Mouse (Mus musculus) heart, adult 8-10 months (tissue): ENCODE measurements at regions not wholly inside any gene's neighbourhood (a gene's known extent, or its start where the extent isn't known, plus 50 kb on each side); places are given as distances from the start of the nearest gene placed in this dataset.
"Not testable (repeated sequence)": the region's sequence is repeated elsewhere in the genome, so short reads cannot be mapped to it uniquely, and the experiment has no call there.

Experiments
- DNase-seq: peaks from one replicate; pipeline ENCODE4 v3.0.0; 2022; ENCODE audit warnings: low spot score

DNA sequence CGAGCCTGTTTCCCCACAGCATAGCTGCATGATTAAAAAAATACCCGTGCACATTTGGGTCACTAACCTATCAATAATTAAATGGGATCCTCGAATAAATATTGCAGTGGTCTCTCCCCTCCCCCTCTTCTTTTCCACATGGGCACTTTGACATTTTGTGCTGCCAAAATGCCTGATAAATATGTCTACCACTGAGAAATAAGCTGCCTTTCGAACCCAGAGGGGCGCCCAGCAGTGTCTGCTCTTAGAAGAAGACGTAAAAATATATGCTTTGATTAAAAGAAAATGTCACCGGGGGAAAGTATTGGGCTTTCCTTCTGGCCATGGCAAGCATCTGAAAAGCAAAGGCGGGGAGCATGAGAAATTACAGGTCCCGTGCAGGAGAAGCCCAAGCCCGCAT, 152.6 kb upstream of the Frmd4a start:
- no peak for DNase-seq

DNA sequence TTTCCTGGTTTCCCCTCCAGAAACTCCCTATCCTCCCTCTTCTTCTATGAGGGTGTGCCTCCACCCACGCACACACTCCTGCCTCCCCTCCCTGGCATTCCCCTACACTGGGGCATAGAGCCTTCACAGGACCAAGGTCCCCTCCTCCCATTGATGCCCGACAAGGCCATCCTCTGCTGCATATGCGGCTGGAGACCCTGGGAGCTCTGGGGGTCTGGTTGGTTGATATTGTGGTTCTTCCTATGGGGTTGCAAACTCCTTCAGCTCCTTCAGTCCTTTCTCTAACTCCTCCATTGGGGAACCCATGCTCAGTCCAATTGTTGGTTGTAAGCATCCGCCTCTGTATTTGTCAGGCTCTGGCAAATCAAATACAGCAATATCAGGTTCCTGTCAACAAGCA, 150.8 kb upstream of the Frmd4a start:
- not testable (repeated sequence) for DNase-seq

DNA sequence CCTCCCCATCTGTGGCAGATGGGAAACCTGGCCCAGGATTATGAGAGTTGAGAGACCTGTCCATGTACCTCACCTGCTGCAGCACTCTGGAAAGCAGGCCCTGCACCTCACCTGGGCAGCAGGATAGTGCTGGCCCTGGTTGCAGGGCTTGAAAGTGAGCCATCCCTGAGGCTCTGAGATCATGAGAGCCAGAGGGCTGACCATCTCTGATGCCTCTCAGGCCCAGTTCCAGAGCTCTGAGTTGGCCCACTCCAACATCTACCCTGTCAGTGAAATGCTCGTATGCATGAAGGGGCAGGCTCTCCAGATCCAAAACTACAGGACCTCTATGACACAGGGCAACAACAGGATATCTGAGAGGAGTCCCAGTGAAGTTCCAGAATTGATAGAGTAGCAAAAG, 147.8 kb upstream of the Frmd4a start:
- DNase-seq, result no peak

DNA sequence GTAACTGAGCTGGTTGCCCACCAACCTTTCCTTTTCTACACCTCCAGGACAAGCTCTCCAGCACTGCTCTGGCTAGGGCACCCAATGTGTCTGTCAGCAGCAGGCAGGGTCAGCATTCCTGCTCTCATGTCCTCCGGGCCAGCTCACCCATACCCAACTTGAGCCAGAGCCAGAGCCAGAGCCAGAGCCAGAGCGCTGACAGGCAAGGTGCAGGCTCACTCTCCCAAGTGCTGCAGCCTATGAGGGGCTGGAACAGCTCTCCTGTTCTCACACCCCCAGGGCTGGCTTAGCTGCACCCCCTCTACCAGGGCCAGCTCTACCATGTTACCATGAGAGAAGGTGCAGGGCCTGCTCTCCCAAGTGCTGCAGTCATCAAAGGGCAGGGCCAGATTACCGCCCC, 145.8 kb upstream of the Frmd4a start:
- peak; percentile 2 for DNase-seq

DNA sequence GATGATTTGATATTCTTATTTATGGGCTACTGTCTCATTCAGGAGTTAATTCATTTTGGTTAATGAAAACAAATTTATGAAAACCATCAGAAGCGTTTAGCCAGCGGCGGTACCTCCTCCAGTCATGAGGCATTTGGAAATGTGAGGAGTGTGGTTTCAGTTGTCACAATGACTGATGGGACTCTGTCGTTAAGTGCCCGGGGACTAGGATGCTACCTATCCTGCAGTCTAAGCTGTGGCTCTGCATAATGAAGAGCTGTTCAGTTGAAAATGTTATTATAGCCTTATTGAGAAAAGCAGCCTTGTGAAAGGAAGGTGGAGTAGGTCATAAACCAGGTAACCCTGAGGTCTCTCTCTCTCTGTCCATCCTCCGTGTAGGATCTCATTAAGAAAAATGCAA, 130.5 kb upstream of the Frmd4a start:
- DNase-seq, result no peak

DNA sequence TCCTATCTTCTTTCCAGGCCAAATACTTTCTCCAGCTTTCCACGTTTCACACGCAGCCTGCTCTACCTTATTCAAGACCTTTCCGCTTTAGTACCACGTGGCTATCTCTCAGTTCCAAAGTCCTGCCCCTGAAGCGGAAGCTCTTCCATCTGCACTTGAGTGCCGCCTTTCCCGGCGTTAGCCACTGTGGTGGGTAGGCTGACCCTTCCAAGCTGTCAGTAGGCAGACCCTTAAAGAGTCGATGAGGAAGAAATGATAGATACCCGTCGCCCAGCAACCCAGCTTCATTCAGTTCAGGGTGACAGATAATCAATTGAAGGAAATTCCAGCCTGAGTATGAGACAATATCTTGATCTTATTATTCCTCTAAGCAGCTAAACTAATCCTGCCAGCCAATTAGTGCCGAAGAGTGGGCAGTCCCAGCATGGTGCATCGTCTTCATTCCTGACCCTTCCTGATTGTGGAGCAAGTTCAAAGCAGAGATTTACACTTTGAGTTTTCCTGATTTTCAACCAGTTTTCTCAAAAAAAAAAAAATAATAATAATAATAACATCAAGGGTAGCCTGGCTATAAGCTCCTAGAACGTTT, 129.6 kb upstream of the Frmd4a start:
- no peak for DNase-seq

DNA sequence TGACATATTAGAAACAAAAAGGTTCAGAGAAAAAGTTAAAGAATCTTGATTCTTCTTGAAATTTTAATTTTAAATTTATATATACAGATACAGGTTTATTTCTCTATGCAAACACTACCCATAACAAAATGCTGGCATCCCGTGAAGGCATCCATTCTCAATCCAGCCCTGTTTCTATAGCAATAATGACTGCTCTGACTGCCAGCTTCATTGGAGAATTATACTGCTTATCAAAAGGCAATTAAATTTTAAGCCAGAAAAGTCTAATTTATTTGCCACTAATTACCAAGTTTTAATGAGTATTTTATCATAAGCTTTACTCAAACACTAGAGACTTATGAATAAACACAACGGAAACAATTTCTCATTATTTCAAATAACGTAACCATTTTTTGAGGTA, 128.1 kb upstream of the Frmd4a start:
- DNase-seq, result no peak

DNA sequence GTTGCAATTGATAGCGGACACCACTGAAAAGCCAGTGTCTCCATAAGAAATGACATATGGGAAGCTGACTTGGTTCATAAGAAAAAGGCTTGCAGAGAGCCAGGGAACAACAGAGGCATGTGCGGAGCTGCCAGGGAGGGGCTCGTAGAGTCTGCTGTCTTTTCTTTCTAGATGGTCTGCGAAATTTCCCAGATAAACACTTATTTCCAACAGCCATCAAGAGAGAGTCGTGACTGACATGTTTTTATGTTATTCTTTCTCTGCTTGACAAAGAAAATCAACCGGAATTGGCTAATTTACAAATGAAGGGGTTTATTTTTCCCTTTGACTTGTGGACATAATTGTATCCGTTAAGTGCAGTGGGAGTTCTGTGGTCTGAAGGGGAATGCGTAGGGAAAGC, 127.1 kb upstream of the Frmd4a start:
- DNase-seq, result no peak

DNA sequence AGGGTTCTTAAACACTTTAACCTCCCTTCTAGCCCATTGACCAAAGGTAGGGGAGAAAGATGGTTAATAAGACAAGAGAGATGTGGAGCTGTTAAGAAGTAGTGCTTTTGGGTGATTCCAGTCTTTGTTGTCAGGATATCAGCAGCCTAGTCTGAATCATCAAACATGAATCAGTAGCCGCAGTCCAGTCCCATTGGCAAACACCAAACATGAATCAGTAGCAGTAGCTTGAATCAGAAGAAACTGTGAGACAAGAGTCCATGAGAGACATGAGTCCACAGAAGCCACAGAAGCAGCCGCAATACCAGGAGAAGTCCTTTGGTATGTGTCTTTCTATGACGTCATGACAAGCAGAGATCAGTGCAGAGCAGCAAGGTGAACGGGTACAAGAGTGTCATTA, 110.5 kb upstream of the Frmd4a start:
- no peak for DNase-seq

DNA sequence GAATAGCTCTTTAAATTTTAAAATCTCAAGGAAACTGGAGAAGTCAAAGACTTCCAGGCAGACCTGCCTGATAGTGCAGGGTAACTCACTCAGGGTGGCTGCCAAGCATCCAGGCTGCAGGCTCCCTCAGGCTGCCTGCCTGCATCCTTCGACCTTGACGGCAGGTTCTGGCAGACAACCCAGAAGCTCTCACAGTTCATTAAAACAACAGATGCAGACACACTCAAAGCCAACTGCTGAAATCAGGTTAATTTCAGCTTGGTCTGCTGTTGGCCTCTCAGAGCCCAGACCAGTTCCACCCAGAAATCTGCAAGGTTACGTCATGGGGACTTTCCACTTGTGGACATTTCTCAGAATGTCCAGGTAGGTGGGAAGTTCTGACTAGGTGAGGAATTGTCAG, 109.3 kb upstream of the Frmd4a start:
- DNase-seq, result no peak

DNA sequence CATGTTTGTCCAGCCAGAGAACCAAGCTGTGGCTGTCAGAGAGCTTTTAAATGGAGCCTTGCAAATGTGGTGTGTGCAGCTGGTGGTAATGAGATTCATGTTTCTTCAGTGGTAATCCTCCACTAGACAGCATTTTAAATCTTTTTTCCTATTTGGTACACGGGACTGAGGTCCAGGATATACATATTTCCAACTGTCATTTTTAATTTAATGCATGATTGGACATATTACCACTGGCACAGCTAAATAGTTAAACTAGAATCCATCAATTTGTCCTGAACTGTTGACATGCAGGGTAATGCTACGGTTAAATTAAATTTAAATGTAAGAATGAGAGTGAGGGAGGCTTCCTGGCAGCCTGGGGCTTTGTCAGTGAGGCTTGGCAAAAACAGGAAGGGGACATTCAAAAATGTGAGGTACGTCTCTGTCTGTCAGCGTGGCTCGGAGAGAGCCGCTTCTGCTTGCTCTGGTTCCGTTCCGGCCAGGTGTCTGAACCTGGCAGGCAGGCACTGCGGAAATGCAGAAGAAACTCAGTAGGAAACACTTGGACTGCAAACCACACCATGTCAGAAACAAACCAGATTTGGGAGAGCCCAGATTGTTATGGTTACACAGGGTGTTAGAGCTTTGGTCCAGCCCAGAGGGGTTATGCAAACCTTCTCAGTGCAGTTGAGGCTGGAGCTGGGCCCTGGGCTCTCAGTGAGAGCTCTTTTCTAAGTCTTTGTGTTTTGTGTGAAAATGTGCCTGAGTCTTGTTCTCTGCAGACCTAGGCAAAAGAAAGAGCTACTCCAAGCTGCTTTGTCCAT, 107.2 kb upstream of the Frmd4a start:
- no peak for DNase-seq

DNA sequence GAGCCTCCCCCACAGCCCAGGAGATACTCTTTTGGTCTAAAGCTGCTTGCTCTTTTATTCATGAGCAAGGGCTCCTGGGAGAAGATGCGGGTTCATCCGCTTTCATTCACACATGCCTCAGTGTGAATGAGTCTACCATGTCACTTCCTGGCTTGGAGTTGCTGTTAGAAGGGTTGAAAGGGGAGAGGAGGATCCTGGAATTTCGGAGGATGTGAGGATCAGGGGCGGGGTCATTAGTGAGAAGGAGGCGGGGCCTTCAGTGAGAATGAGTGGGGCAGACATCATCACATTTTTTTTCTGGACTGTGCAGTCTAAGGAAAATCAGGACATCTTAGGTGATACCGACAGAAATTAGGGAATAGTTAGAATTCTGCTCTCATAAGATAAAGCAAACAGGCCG, 102.4 kb upstream of the Frmd4a start:
- DNase-seq, result no peak

DNA sequence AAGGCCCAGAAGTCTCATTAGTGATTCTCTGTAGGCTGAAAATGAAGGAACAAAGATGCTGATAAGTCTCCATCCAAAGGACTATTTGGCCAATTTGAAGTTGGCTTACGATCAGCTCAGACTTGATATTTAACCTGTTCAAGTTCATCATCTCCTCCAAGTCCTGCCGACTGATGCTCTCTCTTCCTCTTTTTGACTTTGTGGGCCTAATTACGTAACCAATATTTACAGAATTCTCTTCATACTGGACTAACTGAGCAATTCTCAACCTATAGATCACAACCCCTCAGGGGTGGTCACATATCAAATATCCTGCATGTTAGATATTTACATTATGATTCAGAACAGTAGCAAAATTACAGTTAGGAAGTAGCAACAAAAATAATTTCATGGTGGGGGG, 101.2 kb upstream of the Frmd4a start:
- no peak for DNase-seq

DNA sequence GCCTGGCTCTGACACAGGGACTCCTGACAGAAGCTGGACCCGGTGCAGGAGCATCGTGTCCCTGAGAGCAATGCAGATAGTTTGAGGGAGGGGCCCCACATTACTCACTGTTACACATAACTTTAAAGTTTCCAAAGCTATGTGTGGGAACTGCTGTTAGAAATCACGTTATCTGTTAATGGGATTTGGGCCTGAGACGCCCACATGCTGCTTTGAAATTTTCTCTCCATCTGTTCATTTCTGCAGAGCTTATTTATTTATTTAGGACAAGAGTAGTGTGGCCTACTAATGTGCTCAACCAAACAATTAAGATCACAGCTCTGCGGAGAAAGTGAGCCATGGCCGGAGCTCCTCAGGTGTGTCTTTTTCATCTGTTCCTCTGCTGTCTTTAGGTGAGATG, 99.4 kb upstream of the Frmd4a start:
- no peak for DNase-seq

DNA sequence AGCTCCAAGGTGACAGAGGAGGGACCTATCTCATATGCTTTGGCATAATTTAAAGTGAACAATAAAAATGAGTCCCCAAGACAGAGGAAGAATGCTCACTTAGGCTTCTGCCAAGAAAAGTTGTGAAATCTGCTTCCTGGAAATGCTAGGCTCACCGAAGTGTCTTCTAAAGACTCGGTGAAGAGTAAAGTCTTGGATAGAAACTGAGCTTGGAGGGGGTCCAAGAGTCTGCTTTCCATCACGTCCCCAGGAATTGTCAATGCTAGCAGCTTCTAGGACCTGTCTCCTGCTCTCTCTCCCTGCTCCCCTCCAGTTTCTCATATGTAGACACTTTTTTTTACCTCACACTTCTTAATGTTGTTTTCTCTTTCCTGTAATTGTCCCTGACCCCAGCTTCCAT, 97.6 kb upstream of the Frmd4a start:
- DNase-seq, result no peak

DNA sequence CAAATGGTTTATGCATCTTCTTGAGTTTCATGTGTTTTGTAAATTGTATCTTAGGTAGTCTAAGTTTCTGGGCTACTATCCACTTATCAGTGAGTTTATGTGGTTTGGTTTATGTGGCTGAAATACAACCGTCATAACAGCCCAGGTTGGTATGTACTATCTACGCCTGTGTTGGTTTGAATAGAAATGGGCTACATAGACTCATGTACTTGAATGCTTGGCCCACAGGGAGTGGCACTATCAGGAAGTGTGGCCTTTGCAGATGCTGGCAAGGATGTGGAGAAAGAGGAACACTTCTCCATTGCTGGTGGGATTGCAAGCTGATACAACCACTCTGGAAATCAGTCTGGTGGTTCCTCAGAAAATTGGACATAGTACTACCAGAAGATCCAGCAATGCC, 96.4 kb upstream of the Frmd4a start:
- not testable (repeated sequence) for DNase-seq

DNA sequence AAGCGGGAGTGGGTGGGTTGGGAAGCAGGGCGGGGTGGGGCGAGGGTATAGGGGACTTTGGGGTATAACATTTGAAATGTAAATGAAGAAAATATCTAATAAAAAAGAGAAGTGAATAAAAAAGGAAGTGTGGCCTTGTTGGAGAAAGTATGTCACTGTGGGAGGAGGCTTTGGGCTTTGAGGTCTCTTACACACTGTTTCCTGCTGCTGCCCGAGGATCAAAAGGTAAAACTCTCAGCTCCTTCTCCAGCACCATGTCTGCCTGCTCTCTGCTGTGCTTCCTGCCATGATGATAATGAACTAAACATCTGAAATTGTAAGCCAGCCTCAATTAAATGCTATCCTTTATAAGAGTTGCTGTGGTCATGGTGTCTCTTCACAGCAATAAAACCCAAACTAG, 94.8 kb upstream of the Frmd4a start:
- no peak for DNase-seq

DNA sequence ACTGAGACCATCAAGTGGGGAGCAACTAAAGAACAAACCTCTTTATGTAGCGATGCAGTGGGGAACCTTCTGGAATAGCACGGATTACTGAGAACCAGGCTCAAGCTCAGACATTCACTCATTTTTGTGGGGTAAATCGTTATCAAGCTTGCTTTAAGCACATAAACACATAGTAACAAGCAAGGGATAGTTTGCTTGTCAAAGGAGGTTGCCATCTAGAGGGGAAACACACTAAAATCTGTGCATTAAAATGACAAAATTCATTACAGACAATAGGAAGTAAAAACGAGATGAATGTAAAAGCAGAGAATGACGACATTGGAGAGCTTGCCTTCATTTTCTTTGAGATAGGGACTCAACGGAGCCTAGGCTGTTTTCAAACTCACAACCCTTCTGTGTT, 92.8 kb upstream of the Frmd4a start:
- no peak for DNase-seq

DNA sequence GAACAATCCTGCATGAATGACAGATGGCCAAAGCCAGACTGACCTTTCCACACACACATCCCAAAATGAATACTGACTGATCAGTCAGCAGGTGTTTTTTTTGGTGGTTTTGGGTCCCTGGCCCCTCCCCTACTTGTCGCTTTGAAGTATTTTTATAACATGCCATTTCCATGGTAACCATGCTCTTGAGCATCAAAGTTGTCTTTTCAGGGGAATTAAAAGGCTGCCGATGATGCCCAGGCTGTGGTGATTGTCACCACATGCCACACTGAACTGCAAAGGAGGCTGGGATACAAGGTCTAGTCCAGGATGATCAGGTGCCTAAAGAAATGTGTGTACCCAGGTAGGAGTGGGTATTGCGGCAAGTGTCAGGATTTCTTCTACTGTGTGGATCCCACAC, 92.3 kb upstream of the Frmd4a start:
- DNase-seq, result no peak

DNA sequence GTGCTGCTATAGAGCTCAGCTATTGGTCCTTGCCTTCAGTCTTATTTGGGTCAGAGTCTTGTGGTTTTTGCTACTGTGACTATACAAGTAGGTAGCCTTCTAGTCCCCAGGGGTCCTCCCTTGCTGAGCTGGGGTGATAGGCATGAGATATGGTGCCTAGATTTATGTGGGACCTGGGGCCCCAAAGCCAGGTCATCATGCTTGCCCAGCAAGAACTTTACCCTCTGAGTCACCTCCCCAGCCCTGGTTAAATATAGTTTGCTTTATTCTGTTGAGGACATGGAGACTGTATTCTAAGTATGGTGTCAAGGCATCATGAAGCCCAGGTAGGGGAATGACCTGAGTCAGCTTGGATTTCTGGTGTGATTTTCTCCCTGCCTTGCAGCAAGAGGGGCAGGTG, 91.4 kb upstream of the Frmd4a start:
- no peak for DNase-seq

DNA sequence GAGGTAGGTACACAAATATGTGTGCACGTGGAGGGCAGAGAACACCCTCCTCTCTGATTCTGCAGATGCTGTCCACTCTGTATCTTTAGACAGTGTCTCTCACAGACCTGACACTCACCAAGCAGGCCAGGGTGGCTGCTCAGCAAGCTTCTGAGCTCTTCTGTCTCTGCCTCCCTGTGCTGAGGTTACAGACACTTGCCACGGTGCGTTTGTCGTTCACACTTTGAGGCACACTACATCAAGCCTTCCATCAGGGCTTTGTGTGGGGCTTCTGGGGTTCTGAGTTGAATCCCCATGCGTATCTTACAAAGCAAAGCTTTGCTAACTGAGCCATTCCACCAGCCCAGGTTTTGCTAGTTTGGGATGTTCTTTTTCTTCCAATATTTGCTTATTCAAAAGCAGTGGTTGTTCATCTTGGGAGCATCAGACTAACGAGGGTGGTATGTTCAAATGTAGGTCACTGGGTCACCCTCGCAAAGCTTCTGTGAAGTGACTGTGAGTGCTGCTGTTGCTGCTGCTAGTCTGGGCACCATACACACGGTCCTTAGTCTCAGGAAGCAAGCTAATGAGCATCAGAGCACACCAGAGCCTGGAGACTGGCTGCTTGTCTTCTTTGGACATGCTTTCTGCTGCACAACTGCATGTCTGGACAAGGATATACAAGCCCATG, 90.2 kb upstream of the Frmd4a start:
- no peak for DNase-seq

DNA sequence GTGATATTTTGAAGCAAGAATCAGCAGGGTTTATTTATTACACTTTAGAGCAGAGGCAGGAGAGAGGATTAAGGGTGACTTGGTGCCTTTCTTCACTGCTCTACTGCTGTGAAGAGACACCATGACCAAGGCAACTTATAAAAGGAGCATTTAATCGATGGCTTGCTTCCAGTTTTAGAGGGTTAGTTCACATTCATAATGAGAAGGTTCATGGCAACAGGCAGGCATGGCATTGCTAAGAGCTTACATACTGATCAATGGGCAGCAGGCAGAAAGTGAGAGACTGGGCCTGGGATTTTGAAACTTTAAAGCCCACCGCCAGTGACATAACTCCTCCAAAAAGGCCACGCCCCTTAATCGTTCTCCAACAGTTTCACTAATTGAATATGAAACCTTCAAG, 89.7 kb upstream of the Frmd4a start:
- no peak for DNase-seq

DNA sequence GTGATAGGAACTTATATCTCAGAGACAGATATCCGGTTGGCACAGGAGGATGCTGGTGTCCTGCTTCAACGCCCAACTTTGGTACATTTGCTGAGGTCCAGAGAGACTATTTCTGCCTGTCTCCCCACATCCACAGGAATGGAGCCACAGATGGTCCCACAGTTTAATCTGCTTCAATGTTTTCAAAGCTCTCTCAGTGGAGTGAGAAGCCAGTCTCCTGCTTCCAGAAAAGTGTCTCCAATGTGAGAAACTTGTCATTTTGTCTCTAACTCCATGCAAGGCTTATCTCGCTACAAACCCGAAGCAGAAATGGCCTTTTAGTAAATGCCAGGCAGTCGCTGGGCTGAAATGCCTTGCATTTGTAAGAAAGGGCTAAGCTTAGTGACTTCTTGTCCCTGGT, 86.9 kb upstream of the Frmd4a start:
- no peak for DNase-seq
